ENCODE assay signal across 7 mouse cellular contexts in genomic region chr10:78159252-78159878, GRCm38 (mm10). TPM values are rescaled to one million over a fixed set of nuclear protein-coding genes. Genes with fewer than 3 reads are reported as not detected.
DNase-seq lines count a peak whose midpoint lies in the region; ATAC-seq lines count a peak whose summit lies in the region.

No protein-coding gene starts in this region.

- H3K36me3 ChIP-seq in hindbrain, embryonic 12.5 days = peaks cover 25% of the 10 kb centered on the region

- DNase-seq in MN1 (ENCODE audit: low spot score) = peak; percentile 46
- DNase-seq in adrenal gland, postnatal 36 days = peak; percentile 79 to 89
- DNase-seq in layer of hippocampus, postnatal 36 days = peak; percentile 41 to 55
- DNase-seq in spleen, postnatal 10 days (ENCODE audit: low spot score in 2 of 2) = peak; percentile 56 to 82

- ATAC-seq in erythroid progenitor cell, adult 5-6 weeks (replicated peaks; ENCODE audit: low FRiP score, poor library complexity, severe bottlenecking) = peak; percentile 17; the same call in 1 of the 2 replicates
- ATAC-seq in hindbrain, embryonic 12.5 days (ENCODE audit: low FRiP score) = peak; percentile 44
- peak; percentile 51 for ATAC-seq in megakaryocyte, adult 5-6 weeks (ENCODE audit: poor library complexity, severe bottlenecking)

- peaks cover 8% of the 10 kb centered on the region for H3K4me1 ChIP-seq in hindbrain, embryonic 12.5 days

- no peak overlapping the region for H3K27ac ChIP-seq in hindbrain, embryonic 12.5 days

- H3K9ac ChIP-seq in hindbrain, embryonic 12.5 days = 0 out of 2 replicates have a peak overlapping the region, but pooled peaks have one; percentile 18

- no peaks in the 10 kb centered on the region for H3K9me3 ChIP-seq in hindbrain, embryonic 12.5 days (replicated peaks)

- 16% methylated on average over 17 of the region's 17 CpGs for WGBS in hindbrain, embryonic 12.5 days

- peak overlapping the region; percentile 32 for H3K4me2 ChIP-seq in hindbrain, embryonic 12.5 days (replicated peaks)

- no peak overlapping the region for H3K4me3 ChIP-seq in hindbrain, embryonic 12.5 days

- no peaks in the 10 kb centered on the region for H3K27me3 ChIP-seq in hindbrain, embryonic 12.5 days

RNA-seq across cellular contexts. Expression of gene D10Jhu81e, which starts 10.2 kb away (rescaled TPM):
- total RNA-seq in adrenal gland, postnatal 36 days (2021) = 100 to 1,000 TPM; 221 to 288 TPM
- 14.4 and 36.9 TPM in 2 replicates for total RNA-seq in erythroid progenitor cell, adult 5-6 weeks (2015; ENCODE audit: low replicate concordance)
- 14.1 and 23.9 TPM in 2 replicates for total RNA-seq in erythroid progenitor cell, adult 5-6 weeks (2017; ENCODE audit: low replicate concordance)
- 20.1 and 24.4 TPM in 2 replicates for polyA plus RNA-seq in hindbrain, embryonic 12.5 days (2016; fragmentation: Nextera tagmentation; extraction: Ambion mirVana)
- 100 to 1,000 TPM; 120 to 129 TPM for total RNA-seq in layer of hippocampus, postnatal 36 days (2021)
- total RNA-seq in megakaryocyte, adult 5-6 weeks (2015) = 22.7 and 25.3 TPM in 2 replicates
- total RNA-seq in megakaryocyte, adult 5-6 weeks (2017) = 57.6 and 69.2 TPM in 2 replicates

RNA-seq across cellular contexts. Expression of gene Pwp2, which starts 25.6 kb away (rescaled TPM):
- total RNA-seq in adrenal gland, postnatal 36 days (2021) = 10 to 100 TPM; 17.9 to 22.8 TPM
- total RNA-seq in erythroid progenitor cell, adult 5-6 weeks (2015; ENCODE audit: low replicate concordance) = 2.5 and 2.9 TPM in 2 replicates
- 7.8 and 10.1 TPM in 2 replicates for total RNA-seq in erythroid progenitor cell, adult 5-6 weeks (2017; ENCODE audit: low replicate concordance)
- 20.9 and 21.2 TPM in 2 replicates for polyA plus RNA-seq in hindbrain, embryonic 12.5 days (2016; fragmentation: Nextera tagmentation; extraction: Ambion mirVana)
- total RNA-seq in layer of hippocampus, postnatal 36 days (2021) = 10 to 100 TPM; 20.8 to 21.3 TPM
- total RNA-seq in megakaryocyte, adult 5-6 weeks (2015) = 2.2 and 3.0 TPM in 2 replicates
- 7.4 and 8.8 TPM in 2 replicates for total RNA-seq in megakaryocyte, adult 5-6 weeks (2017)
